Mouse (Mus musculus) thymus, postnatal 14 days (tissue): ENCODE data around the gene Ermn.

Source experiments
- DNase-seq: peaks from one replicate; pipeline ENCODE4 v3.0.0; 2021

The Ermn gene

DNA sequence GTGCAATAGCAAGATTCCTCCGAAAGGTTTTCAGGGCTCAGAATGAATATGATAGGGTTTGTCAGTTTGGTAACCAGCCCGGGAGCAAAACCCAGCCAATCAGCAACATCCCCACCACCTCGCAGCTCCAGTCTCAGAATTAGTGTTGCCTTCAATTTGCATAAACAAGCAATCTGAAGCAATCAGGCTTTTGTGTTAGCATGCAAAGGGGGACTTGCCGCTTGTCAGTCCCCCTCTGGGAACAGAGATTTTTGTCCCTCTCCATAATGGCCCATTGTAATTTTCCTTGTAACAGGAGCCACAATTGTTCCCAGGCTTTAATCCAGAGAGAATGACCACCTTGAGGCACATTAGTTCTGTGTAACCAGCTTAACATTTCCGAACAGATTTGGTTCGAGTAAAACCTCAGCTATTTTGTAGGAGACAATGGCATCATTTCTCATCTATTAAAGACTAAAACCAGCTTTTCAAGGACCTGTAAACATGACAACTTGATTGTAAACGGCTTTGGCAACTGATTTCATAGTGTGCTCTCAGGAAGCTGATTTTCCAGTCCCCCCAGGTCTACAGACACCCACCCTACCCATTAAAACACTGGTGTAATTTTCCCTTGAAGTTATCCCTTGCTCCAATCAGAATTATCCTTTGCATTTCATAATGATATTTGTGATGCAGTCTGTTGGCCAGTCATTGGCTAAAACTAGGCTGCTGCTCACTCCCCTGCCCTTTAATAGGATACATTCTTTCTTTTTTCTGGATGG, at the start of gene Ermn:
Gene Ermn, minus strand, starts transcription at position 44 of the 761 bp plus-strand sequence.
- no peak for DNase-seq

DNA sequence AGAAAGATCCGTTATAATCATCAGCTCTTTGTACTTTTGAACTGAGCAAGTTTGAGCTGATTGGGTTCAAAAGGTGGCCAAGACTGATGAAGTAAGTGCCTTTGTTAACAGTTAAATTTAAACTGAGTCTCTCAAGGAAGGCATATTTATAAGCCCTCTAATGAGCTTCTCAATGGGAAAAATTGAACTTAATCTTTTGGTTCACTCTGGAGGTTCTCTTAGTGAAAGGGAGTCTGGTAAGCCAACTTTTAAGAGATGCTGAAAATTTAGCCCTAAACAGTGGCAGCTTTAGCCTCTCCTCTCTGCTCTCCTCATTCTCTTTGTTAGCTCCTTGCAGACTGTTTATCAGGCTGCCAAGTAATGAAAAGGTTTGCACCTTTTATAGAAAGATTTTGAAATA, 42.2 kb upstream of the Ermn start:
- DNase-seq: no peak

DNA sequence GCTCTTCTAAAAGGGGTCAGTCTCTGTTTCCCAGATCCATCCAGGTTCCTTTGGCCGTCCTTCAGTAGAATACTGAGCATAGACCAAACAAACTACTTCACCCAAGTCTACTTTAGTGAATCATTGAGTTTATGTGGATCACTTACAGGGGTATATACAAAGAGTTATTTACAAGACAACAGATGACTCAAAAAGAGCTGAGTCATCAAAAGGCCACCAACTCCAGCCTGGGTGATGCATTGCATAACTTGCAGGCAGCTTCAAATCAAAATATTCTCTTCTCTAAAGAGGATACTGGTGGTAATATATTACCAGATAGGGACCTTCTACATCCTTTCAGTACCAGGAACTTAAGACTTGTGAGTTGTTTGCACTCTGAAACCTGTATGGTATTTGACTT, 33.8 kb upstream of the Ermn start:
- DNase-seq: no peak

DNA sequence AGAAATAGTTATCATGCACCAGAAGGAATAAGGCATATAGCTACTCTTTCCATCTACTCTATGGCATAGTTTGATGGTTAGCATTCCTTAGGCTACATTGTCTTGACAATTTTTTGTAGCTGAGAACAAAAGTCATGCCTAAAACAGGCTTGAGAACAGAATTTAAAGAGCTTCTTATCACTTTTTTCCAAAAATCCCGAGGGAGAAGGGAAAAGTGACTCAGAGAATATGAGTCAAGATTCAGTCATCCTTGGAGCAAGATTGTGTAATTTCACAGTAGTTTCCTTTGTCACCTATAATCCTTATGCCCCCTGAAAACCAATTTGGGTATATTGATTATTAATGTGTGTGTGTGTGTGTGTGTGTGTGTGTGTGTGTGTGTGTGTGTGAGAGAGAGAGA, 27.2 kb upstream of the Ermn start:
- DNase-seq: no peak

DNA sequence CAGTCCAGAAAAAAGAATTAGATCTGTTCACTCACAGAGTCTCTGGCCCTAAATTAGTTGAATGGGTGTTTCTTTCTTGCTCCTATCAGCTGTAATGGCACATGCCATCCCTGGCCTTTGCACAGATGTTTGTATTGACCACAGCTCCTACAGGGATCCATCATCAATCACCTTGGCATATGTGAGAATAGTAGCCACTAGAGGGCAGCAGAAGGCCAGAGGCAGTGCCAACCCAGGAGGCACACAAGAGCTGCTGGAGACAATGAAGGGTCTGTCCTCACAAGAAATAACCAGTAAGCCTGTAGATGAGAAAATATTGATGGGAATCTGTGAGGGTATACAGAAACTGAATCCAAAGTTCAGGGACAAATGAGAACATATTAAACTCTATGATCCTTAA, 2.7 kb upstream of the Ermn start:
- DNase-seq: peak; percentile 79

DNA sequence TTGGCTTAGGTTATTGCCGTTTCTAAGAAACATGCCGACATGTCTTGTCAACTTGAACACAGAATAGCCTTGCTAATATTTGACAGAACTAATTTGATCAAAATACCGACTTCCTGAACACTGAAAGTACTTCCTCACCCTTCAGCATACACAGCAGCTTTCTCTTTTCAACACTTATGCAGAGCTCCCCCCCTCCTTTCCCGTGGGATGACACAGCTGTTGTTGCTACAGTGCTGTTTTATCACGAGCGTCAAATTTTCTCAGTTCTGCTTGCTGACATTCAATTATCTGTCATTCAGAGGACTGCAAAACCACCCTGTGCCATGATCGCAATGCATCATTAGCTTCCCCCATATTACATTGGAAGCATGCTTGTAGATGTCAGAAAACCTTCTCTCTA, 10.8 kb downstream of the Ermn start:
- DNase-seq: no peak

DNA sequence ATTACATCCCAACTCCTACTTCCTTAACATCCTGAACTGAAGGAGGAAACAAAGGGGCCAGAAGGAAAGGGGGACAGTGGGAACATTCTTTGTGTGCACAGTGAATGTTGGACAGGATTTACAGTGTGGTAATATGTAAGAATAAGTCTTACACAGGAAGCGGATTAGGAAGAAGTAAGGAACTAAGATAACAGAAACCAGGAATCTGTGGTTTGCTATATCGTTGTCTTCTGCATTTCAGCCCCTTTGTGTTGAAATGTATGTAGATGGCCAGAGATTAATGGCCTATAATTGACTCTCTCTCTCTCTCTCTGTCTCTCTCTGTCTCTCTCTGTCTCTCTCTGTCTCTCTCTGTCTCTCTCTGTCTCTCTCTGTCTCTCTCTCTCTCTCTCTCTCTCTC, 15.7 kb downstream of the Ermn start:
- DNase-seq: no peak

DNA sequence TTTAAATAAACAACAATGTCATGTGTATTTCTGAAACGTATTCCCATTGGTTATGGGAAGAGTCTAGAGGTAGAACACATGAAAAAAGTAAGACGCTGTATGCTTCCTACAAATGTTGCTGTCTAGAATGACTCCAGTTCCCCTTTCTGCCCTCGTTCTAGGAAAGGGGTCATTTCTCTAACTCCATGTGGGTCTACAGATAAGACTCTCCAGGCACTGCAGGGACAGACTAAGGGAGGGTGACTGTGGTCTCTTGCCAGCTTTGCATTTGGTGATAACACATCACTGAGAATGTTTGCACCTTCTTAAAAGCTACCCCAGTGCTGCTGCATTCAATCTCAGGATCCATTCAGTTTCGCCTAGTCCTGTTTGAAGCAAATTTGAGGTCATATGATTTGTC, 17.0 kb downstream of the Ermn start:
- DNase-seq: no peak

DNA sequence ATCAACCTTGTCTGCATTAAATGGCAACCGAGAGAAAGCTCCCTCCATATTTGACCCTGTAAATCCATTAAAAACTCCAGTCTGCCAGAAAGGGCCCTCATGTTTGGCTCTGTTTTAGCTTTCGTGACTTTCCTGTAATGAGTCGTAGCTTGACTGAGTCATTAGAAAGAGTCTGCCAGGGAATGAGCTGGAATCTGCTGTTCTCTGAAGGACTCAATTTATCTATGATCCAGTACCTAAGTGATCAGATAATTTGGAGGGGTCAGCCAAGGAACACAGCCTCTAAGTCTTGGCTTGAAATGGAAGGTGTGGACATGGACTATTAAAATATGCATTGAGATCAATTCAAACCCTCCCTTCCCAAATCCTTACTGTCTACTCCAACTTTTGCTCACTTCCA, 21.2 kb downstream of the Ermn start:
- no peak for DNase-seq

DNA sequence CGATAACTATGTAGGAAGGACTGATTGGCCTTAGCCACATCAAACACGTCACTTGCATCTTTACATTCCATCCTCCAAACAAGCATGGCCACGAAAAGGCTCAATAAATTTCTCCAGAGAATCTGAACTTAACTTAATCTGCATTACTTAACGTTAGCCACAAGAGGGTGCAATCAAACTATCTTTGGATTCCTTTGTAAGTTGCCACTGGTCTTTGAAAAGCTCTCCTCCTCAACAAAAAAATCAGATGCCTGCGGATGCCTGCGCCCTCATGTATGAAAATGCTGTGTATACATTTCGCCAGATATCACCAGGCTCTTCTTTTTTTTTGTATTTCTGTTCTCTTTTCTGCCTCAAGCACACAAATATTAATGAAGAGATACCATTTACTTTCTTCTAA, 23.3 kb downstream of the Ermn start:
- DNase-seq: peak; percentile 15

DNA sequence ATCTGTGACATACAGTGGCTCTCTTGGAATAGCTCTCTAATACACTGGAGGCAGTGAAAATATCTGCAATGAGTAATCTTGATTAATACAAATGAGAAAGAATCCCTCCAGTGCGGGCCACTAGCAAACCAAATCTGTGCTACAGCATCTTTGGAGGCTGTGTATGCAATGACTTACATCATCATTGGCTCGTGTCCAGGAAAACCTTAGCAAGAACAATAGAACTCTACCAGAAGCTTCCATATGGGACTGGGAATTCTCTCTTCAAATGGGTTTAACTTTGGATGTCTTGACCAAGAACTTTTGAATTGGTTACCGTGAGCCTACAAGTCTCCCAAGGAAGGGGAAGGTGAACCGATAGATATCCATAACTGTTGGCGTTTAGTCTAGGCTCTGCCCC, 25.9 kb downstream of the Ermn start:
- no peak for DNase-seq

DNA sequence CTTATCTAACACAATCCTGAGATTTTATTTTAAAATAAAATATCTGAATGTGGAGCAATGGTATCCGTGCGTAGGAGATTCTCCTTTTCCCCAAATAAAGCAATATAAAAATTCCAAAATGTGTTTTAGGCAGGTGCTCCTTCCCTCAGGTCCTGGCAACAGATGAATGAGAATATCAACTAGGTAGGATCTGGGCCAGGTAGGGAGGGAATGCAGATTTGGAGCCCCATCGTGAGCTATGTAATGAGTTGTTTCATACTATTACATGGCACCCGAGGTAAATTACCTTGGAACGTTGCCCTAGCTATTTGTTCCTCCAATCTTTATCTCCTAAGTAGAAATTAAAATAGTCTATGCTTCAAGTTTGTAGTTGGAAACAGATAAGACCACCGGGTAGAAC, 29.1 kb downstream of the Ermn start:
- no peak for DNase-seq

DNA sequence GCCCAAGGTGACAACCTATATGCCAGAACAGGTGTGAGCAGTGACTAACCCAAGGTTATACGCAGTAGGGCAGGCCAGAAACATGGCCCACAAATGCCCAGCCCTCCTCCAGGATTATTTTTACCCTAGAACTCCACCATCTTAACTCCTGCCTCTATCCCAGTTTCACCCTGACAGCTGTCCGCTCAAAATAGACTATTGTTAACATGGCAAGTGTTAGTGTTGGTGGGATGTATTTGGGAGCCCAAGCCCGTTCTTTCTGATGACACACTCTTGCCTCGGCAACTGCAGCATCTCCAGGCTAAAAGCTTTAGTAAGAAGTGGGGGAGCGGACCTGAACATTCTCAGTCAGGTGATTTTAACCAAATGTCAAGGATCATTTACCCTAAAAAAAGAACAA, 45.6 kb downstream of the Ermn start:
- no peak for DNase-seq

DNA sequence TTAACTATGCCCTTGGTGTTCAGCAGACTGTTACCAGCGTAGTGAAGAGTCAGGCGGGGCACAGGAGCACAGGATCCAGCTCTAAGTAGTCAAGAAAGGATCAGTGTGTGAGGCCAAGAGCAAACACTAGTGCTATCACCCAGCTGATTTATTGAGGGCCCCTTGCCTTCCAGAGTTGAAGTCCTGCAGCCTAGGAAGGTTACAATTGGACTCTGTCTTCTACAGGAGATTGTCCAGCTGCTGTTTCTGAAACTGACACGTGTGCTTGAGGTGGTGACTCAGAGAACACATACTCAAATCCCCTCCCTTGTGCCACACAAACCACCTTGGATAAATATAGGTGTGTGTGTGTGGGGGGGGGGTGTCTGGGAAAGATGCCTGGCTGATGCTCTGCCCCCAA, 51.2 kb downstream of the Ermn start:
- DNase-seq: no peak

DNA sequence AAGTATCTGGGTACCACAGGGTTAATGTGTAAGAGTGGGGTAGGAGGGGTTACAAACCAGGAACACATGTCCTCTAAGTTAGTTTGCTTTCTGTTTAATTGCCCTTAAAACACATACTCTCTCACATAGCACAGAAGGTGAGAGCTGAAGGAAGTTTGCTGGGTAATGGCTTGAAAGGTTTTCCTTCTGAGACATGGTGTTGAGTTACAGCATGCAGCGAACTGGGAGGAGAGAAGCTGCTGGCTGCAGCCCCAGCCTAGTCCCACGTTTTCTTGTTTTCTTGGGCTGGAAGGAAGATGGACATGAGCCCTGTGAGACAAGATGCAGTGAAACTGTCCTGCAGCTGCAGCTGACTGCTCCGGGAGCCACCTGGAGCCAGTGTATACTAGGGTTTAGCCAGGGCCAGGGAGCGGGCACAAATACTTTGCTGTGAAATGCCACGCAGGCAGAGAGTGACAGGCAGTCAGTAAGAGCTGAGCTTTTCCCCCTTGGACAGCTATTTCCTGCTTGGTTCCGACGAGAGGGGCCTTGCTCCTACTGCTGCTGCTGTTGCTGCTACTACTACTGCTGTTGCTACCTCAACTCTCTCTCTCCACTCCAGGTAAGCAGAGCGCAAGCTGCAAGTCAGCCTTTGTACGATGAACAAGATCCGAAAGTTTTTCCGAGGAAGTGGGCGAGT, 54.8 kb downstream of the Ermn start, which contains the start of gene Galnt5:
Gene Galnt5, plus strand, starts transcription at position 133 of the 679 bp plus-strand sequence.
- no peak for DNase-seq
